Mouse (Mus musculus) embryo, embryonic 11 days (tissue): ENCODE measurements around the gene Frmd4a.
"Not testable (repeated sequence)": the region's sequence is repeated elsewhere in the genome, so short reads cannot be mapped to it uniquely, and the experiment has no call there.

Experiments used
- DNase-seq: peaks from one replicate; pipeline ENCODE4 v3.0.0-alpha.2; 2015

The Frmd4a gene

DNA sequence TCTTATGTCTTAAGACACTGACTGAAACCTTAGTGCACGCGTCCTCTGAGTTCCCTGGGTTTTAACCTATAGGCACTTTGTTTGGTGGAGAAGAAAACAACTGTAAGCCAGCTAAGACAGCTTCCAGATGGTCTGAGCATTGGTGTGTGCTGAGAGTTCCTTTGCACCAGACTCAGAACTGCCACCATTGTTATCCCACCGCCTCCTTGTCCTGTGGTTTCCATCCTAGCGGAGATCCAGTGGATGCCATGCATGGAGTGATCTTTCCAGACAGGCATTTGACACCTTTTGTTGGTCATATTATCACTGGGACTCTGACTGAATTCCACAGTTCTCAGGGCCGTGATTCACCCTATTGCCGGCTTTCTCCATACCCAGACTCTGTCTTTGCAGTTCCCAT lies 205.8 kb downstream of the Frmd4a start:
- no peak for DNase-seq

DNA sequence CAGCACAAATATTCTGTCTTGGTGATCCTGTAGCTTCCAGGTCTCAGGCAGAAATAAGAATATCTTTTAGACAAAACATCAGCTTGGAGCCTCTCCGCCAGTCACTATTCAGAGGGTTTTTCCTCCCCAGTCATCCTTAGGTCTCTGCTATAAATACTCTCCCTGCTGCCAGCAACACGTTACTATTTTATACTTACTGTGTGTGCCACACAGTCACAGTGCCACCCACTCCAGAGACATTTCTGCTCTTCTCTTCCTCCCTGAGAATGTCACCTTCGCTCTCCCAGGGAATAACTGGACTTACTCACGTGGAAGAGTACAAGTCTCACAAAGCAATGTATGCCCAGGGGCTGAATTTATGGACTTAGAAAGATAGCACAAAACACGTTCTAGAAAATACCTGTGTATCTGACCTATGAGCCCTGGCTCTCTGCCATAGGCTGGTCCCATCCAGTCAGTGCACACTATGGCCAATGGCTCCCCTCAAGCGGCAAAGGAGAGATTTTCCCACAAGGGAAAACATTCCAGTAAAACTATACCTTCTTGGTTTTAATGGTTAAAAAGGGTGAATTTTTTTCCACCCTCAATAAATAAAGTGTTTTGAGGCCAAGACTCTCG lies 209.5 kb downstream of the Frmd4a start:
- DNase-seq, result no peak

DNA sequence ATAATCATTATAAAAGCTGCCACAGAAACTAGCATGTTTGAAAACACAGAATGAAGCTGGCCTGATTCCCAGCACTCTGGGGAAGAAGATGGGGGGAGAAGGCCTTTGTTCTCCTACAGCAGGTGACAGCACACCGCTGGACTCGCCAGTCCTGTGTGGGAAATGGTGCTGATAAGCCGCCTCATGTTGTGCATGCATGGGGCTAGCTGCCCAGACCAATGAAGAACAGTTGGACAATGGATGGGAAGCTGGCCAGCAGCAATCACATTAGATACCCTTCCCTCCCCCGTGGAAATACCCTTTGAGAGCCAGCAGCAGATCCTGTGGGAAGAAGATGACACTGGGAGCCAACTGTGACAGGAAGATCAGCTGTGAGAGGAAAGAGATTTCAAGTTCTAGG lies 210.0 kb downstream of the Frmd4a start:
- no peak for DNase-seq

DNA sequence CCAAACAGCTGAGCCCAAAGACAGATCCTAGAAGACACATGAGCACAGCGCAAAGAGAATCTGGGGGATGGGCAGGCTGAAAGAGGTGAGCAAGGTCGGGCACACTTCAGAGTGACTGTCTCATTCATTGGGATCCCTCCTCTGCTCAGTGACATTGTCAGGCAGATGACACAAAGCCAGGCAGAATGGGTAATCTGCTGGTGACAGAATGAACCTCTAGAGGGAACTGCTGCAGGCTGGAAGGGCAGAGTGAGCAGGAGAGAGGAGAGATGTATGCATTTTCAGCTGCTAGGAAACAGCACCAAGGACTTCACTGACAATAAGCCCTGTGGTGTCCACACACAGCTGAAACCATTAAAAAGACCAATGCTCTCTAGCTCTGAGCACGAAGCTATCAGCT lies 211.0 kb downstream of the Frmd4a start:
- peak; percentile 25 for DNase-seq

DNA sequence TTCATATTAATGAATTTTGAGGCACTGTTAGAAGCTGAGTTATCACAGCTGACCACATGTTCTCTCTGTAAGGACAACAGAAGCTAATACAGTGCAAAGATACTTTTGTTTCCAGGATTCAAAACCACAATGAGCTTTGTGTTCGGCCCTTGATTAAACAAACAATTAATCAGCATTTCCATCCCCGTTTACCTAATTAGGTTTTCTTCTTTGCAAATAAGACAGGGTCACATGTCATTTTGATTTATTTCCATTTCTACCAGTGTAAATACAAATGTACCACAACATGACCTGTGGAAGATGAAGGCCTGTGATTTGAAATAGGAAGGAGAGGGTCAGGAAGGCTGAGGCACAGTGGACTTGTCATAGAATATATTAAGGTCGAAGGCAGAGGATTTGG lies 214.8 kb downstream of the Frmd4a start:
- no peak for DNase-seq

DNA sequence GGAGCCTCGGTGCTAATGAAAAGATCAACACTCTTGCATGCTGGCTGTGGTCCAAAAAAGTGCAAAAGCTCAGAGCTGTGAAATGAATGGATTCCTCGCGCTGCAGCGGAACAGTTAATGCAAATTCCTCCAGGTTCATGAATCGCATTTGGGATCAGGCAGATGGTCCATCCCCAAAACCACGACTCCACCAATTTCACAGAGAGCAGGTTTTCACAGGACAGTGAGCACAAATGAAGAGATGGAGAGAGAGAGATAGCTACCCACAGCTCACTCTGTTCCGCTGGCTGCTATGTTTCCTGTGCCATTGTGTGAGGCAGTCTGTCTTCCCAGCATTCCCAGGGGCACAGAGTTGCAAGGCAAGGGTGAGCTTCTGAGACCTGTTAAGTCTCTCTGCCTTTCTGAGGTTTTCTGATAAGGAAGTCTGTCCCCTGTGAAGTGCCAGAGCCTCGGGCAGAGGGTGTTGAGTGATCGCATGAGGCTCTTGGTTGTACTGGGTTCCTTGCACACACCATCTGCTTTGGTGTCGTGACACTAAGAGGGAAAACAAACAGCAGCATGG lies 215.3 kb downstream of the Frmd4a start:
- DNase-seq, result peak; percentile 47

DNA sequence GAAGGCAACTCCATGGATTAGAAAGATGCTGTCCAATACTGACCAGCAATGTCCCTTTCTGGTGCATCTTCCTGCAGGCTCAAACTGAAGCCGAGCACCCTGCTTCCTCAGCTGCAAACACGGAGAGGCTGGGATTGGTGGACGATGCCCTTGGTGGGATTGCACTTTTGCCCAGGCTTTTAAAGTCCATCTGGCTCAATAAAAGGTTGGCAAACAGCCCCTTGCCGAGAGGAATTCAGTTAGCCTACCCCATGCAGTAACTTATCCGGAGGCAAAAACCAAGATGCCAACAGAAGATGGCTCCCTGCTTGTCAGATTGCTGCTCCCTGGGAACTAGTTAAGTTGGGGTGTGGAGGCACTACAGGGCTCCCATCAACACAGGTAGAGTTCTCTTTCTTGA lies 220.2 kb downstream of the Frmd4a start:
- DNase-seq, result no peak

DNA sequence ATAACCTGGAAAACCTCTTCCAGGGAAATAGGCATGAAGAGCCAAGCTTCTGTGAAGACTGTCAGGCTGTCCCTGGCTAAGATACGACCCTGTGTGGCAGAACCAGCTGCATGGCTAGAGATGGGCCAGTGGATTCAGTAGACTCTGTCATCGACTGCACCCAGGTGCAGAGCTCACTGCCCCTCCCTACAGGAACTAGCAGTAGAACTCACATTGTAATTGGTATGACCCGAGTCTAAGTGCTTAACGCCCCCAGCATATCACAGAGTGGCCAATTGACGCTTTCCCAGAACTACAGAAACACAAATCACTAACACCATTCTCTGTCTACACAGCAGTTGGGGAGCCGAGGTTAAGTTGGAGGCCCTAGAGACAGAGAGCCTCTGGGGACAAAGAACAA lies 232.2 kb downstream of the Frmd4a start:
- DNase-seq, result no peak

DNA sequence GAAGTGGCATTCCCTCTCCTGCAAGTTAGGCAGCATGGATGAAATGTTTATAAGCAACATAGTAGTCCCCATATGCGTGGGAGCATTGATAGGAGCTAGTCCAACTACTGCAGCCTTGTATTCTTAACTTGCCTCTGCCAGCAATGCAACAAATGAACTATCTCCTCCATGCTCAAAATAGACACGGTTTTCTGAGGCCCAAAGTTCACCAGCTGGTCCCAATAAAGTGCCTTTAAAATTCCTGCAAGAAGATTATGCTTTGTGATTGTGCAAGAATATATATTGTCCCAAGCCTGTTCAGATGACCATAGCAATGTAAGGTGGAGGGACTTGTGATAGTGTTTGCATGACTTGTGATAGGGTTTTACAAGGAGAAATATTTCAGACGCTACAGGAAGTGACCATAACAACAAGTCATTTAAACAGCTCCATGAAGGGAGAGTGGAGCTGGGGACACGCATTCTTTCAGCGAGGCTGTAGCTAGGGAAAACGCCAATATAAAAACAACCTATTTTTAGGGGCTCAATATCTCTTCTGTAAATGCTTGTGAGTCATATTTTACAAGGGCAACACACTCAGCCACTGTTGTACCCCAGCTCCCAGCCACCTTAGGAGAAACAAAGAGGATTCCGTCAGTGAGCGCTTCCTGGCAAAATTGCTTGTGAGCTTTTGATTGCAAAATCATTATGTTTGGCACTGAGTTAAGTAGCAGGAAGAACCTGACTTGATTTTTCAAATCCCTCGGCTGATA lies 235.2 kb downstream of the Frmd4a start:
- DNase-seq, result peak; percentile 26

DNA sequence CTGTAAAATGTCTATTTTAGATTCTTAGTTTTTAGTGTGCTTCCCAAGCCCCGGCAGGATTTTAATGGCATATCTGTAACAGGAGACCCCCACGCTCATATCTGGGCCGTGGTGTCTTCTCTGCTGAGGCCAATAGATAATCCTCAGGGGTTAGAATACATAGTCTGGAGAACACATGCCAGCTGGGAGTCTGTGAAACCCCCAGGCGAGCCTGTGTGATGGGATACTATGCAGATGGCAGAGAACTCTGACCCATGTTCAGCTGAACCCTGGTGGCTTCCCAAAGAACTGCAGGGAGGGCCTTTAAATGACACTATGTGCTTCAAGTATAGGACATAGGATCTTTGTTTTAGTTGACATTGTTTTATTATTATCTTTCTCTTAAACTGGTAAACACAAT lies 235.8 kb downstream of the Frmd4a start:
- peak; percentile 80 for DNase-seq

DNA sequence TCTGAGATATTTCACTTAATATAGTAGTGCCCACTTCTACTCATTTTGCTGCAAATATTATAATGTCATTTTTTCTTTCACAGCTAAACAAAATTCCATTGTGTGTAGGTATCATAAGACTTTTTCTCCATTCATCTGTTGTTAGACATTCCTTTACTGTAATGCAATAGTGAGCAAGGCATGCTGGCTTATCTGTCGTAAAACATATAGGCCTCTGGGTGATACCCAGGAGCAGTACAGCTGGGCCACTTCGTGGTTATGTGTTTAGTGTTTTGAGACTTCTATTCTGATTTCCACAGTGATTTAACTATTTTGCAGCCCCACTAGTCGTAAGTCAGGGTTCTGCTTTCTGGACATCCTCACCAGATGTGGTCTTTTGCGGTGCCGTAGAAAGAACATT lies 236.6 kb downstream of the Frmd4a start:
- DNase-seq, result no peak

DNA sequence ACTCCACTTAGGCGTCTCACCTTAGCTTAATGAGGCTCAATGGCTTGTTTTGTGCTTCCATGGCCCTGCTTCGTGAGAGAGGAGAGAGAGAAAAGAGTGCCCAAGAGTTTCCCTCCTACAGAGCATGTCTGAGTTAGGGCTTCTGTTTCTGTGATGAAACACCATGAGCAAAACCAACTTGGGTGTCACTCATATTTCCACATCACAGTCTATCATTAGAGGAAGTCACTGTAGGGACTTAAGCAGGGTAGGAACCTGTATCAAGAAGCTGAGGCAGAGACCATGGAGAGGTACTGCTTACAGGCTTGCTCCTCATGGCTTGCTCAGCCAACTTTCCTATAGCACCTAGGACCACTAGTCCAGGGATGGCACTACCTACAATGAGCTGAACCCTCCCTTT lies 238.7 kb downstream of the Frmd4a start:
- DNase-seq, result no peak

DNA sequence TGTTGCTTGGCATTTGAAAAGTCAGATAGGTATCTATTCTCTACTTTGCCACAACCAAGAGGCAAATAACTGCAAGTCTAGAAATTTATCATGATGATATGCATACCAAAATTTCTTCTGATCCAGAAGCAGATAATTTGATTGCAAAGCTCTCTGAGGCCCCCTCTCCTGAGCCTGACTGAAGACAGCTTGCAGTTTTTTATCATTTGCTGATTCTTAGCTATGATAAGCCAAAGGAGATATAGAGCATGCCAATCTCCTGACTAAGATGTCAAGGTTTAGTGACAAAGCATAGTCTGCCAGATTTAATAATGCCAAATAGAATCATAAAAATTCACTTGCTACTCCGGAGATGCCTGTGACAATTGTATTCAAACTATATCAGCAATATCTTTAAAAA lies 240.1 kb downstream of the Frmd4a start:
- DNase-seq, result no peak

DNA sequence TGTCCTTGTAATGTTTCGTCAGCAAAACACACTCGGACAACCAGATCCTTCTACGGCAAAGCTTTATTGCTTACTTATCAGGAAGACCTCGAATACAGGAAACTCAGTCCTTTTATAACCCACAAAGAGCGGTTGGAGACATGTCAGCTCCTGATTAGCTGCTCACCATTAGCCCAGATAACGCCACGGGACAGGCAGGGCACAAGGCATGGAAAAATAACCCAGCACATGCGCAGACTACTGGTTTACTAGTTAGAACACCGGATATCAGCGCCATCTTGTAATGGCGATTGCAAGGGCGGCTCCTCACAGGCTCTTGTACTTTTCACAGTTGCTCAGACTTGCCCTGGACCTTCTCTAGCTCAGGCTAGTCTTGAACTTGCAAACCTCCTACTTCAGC lies 241.3 kb downstream of the Frmd4a start:
- not testable (repeated sequence) for DNase-seq

DNA sequence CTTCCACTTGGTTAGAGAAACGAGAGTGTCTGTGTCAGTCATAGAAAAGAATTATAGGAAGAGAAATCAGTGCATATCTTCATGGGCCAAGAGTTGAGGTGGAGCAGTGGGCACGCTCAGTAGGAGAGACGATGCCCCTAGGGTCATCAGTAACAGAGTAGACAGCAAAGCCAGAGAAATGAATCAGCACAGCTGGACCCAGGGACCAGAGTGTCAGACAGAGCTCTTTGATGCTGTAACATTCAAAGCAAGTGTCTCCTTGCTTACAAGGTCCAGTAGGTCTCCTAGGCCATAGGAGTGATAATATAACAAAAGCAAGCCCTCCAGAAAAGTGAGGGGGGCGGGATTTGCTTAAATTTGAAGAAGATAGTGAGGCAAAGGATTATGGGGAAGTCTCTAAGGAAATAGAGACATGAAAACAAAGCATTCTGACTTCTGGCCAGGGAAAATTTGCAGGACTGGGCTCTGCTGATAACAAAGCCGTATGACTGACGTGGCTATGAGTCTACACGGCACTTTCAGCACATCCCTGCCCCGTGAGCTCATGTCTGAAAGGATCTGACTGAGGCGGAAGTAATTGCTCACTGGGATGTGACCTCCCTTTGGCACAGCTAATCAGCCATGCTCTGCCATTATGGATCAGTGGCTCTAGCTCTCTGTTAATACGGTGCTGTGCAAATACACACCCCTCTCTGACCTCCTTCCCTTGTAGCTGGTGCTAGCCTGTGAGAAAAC lies 243.0 kb downstream of the Frmd4a start:
- DNase-seq, result peak; percentile 70

DNA sequence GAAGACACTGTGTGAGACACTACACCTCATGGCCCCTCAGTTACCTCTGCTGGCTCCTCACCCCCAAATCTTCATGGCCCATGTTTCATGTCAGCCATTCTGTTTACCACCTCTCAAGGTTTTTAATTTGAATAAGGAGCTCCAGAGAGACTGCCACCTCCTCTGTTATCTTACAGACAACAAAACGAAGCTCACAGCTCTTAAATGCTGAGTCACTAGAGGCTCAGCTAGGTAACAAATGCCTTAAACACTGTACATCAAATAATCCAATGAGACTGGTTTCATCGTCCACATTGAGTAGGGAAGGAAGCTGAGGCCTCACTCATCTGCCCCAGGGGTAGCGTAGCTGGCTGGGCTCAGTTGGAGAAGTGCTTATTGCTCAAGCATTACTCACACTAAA lies 245.2 kb downstream of the Frmd4a start:
- DNase-seq, result no peak

DNA sequence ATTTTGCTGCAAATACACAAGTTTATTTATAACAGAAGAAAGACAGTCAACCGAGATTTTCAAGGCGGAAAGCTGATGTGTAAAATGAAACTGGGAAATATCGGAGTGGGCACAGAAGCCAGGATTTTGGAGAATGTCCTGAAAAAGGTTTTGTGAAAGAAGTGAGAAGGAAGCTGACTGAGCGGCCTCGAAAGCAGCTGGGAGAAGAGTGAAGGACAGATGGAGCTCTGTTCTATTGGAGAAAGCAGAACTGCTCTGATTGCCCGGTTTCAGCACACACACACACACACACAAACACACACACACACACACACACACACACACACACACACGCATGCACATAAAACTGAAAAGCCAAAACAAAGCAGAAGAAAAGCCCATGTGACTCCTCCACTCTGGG lies 249.9 kb downstream of the Frmd4a start:
- DNase-seq, result no peak

DNA sequence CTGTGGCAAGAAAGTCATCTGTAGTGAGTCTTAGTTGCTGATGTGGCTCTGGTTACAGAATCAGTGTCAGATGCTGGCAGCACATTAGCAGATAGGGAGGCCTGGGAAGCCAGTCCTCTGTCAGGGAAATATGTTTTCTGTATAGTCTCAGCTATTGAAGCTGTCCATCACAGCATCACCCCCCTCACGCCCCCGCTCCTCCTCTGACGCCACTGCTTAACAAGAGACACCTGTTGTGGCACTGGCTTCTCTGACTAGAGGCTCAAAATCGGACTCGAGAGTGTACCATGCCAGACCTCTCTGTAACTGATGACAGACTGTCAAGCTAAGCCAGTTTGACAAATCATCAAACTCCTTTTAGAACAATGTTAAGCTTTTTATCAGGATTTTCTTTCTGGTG lies 265.3 kb downstream of the Frmd4a start:
- peak; percentile 75 for DNase-seq

DNA sequence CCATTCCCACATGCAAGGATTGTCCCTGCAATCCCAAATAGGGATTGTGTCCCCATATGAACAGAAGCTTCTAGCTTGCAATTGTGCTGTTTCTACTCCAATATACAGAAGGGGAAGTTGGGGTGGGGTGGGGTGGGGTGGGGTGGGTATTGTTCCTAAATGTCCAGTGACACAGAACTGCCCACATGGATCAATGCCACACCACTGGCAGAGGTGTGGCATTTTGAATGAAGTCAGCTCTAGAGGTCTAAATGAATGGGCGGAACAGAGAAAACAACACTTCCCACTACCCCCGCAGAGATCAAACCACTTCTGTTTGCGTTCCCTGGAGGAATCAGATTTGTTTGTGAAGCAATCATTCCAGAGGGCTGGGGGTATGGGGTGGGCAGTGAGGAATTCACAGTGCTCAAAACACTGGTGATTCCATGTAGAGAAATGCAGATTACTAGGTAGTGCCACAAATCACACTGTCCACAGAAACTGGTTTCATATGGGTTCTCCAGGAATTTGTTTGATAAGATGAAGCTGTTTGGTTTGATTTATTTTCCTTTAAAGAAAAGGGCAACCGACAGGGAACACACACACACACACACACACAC lies 268.3 kb downstream of the Frmd4a start:
- peak; percentile 17 for DNase-seq

DNA sequence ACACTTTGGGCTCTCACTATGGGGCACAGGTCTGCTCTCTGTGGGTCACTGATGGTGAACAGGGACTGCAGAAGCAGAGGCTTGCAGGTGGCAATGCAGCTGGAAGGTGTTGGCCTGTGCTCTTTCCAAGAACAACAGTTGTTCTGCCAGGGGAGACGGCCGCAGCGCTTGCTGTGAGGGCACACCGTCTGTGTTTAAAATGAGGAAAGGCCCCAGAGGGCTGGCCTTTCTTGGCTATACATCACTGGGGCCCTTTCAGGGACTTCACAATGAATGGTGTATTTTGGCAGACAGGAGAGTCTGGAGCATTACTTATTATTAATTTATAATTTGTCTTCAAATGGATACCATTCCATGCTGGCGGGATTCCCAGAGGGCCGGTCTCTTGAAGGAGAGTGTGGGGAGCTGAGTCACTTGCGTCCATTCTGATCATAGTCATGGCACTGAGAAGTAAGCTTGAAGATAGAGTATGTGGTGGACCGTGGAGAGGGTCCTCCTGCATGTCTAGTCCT lies 268.9 kb downstream of the Frmd4a start:
- DNase-seq, result peak; percentile 44

DNA sequence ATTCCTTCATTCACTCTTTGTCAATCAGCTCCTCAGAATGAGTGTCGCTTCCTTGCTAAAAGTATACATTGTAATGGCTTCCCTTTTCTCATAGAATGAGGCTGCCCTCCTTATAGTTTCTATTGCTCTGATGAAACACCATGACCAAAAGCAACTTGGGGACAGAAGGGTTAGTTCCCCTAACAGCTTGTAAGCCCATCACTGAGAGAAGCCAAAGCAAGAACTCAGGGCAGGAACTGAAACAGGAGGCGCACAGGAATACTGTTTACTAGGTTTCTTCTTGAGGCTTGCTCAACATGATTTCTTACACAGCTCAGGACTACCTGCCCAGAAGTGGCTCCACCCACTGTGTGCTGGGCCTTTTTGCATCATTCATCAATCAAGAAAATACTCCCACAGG lies 273.0 kb downstream of the Frmd4a start:
- no peak for DNase-seq

DNA sequence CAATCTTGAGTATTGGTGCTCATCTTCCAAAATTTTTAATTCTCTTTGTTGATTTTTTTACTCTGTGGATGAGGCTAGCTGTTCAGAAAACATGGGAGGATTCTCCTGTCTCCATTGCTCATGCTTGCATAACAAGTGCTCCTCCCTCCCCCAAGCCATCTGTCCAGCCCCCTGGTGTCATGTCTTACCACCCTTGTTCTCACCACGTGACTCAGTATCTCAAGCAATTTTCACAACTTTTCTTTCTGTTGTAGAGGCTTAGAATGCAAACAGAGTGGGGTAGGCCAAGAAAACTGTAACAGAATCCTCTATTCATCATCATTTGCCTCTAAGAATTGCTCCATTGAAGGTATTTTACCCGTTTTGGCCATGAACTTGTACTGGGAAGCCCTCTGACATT lies 273.6 kb downstream of the Frmd4a start:
- DNase-seq, result no peak

DNA sequence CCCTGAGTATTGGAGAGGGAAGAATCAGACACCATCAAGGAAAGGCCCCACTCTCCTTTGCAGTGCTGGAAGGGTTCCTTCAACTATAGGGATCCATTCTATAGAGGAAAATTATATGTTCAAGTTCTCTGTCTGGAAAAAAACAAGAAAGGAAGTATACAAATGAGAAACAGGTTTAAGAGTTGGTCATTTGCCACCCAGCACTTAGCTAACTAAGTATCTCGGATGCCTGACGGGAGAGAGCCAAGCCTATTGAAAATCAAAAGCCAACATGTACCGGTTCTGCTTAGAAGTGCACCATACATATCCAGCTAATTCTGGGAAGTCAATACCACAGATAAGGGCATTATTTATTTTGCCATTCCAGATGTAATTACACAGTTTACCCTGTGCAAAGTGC lies 274.2 kb downstream of the Frmd4a start:
- no peak for DNase-seq
